Mouse (Mus musculus) heart, postnatal 36 days (tissue): ENCODE results near the gene Calhm2. TPM values are rescaled to one million over a fixed set of nuclear protein-coding genes. Genes with fewer than 3 reads are reported as not detected.

Experiments used
- DNase-seq, 2 experiments: peaks; one replicate each; pipeline ENCODE4 v3.0.0; 2021 to 2022
- intact Hi-C: fragments of 180-260 bp; cut with DNase I; formaldehyde crosslinking; loops from one replicate; pipeline ENCODE4 v1.15.1; 2025
- total RNA-seq, 2 experiments: library from RNA; stranded (reverse); gene quantifications; 2 replicates each; pipeline ENCODE4 v1.2.3; 2021

The Calhm2 gene
- total RNA-seq, 2 experiments from 2014 or later = 4.0 to 4.6 TPM

DNA sequence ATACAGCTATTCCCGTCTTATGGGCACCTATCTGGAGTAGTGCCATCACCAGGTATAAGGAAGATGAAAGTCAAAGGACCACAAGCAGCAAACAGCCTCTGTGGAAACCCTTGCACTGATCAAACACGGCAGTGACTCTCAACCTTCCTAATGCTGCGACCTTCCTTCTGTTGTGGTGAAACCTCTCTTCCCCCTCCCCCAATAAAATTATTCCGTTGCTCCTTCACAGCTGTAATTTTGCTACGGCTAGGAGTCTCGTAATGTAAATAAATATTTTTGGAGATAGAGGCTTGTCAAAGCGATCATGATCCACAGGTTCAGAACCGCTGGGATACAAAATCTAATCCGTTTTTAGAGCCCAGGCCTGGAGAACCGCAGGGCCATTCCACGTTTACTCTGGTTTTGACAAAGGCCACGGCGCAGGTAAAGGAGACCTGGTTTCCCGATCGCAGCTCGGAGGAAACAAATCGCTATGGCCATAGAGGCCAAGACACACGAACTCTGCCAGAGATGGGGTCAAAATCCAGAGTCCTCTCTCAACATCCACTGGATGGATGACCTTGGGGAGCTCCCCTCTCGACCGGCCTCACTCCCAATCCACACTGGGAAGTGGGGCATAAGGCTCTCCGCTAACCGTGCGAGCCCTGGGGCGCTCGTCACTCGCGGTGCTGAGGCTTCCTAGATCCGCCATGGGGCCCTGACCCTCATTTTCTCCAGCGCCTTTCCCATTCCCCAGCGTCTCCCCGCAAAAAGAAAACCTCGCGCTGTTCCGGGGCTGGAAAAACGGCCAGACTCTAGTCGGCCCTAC is 48.2 kb downstream of the Calhm2 start:
- intact Hi-C loops = loop anchor here (1.0 kb wide), 1 partner anchor 22 kb away; no protein-coding TSS in a partner anchor

DNA sequence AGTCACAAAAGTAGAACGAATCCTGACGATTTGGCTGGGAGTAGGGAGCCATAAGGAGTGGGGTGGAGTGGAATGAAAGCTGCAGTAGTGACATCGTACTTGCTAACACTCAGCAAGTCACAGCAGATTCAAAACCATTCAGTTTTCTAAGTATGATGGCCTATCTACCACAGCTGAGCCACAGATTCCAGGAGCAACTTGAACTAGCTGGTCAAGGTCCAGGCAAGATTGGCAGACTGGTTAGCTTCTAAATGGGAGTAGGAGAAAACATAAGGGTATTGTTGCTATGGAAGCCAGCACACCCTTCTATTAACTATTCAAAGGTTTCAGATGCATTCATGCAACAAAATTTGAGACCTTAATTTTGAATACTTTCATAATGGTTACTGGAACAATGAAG is 49.9 kb downstream of the Calhm2 start:
- no peak for DNase-seq
- intact Hi-C loops = no loop called here

More for the DNA sequence above, 48.2 kb downstream of the Calhm2 start:
- no peak for DNase-seq

DNA sequence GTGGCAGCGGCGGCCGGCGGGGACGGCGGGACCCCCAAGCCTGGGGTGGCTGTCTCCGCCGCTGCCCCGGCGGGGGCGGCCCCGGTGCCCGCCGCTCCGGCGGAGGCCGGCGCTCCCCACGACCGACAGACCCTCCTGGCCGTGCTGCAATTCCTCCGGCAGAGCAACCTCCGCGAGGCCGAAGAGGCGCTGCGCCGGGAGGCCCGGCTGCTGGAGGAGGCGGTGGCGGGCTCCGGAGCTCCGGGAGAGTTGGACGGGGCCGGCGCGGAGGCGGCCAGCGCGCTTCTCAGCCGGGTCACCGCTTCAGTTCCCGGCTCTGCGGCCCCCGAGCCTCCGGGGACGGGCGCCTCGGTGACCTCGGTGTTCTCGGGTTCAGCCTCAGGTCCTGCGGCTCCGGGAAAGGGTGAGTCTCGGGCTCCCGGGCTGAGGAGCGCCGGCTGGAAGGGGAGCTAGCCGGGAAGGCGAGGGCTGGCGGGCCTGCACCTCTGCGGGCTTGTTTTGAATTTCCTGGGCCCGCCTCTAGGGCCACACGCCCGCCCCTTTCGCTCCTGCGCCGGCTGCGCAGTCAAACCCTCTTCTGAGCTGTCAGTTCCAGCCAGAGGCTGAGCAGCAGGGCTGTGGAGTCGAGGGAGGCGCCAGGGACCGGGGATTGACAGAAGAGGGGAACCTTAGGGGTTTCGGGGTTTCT is 70.0 kb downstream of the Calhm2 start:
- intact Hi-C loops = loop anchor here (1.0 kb wide), 1 partner anchor 22 kb away; the partner anchor contains the start of genes Pdcd11 and Usmg5

DNA sequence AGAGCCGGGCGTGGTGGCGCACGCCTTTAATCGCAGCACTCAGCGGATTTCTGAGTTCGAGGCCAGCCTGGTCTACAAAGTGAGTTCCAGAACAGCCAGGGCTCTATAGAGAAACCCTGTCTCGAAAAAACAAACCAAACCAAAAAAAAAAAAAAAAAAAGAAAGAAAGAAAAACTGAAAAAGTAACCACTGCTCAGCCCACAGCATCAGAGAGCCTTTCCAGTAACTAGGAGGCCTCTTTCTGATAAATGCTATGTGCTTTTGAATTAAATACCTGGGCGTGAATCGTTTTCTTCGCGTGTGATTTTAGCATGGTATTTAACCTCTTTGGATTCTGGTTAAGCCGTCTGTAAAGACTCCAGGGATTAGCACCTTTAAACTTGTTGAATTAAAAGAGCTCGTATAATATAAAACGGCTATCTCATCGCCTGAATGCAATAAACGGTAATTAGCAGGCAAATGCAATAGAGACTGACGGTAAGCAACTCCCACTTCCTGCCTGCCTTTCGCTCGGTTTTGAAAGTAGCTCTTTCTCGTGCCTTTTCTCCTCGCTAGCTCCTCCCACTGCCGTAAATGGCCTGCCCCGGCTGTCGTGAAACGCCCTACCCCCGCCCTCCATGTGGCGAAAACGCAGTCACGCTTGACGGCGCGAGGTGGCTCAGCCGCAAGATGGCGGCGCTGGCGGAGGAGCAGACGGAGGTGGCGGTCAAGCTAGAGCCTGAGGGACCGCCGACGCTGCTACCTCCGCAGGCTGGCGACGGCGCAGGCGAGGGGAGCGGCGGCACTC is 70.8 kb downstream of the Calhm2 start, which contains the start of gene Taf5:
Taf5 (plus strand) TSS at position 651 of the 787 bp plus-strand sequence.
- intact Hi-C loops = no loop called here
- DNase-seq = peak; percentile 95 to 96

More for the DNA sequence above, 70.0 kb downstream of the Calhm2 start:
- DNase-seq = peak; percentile 82 to 83

DNA sequence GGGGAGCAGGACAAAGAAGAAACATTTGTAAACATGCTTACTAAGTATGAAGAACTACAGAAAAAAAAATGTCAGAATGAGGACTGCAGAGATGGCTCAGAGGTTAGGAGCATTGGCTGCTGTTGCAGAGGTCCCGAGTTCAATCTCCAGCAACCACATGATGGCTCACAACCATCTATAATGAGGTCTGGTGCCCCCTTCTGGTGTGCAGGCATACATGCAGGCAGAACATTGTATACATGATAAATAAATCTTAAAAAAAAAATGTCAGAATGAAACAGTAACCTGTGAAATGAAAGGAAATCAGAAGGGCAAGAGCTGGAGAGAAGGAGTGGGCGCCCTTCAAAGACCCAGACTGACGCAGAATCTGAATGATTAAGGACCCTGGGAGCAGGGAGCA is 72.2 kb downstream of the Calhm2 start:
- intact Hi-C loops = no loop called here
- no peak for DNase-seq

DNA sequence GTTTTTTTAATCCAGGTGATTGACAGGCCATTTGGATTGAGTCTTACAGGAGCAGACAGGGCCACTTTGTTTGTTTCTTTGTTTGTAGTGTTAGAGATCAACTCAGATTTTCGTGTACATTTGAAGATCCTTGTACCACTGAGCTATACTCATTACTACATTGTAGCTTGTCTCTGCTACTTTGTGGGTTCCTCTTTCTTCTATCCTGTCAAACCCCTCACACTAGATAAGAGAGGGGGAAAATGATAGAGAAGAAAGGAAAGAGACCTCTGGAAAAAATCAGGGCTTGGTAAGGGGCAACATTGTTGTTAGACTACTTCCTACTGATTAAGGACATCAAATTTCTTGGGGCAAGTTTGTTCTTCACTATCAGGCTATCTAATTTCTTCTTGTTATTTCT is 80.4 kb downstream of the Calhm2 start:
- no peak for DNase-seq
- intact Hi-C loops = no loop called here

Other genes starting within 250 kb of the Calhm2 start
- not detected for gene Ina, start 123.6 kb downstream of the Calhm2 start, total RNA-seq
- gene Nt5c2, start 123.1 kb downstream of the Calhm2 start, total RNA-seq = 10 to 100 TPM; 59.6 to 61.2 TPM
- 1 to 10 TPM; 3.0 to 3.4 TPM for gene Pcgf6, start 87.4 kb downstream of the Calhm2 start, total RNA-seq
- 1 to 10 TPM; 3.0 to 3.3 TPM for gene Taf5, start 70.5 kb downstream of the Calhm2 start, total RNA-seq
- gene Usmg5, start 47.6 kb downstream of the Calhm2 start, total RNA-seq = 1,000 to 10,000 TPM; 2,349 to 2,453 TPM
- gene Pdcd11, start 47.5 kb downstream of the Calhm2 start, total RNA-seq = 10 to 100 TPM; 10.3 to 10.8 TPM
- gene Calhm1, start 6.0 kb upstream of the Calhm2 start, total RNA-seq = not detected
- gene Calhm3, start 19.5 kb upstream of the Calhm2 start, total RNA-seq = not detected
- 1 to 10 TPM in 1 of 2 experiments, under 1 TPM in 1; 0.92 to 1.2 TPM for gene Neurl1a, start 40.5 kb upstream of the Calhm2 start, total RNA-seq